Mouse (Mus musculus) adrenal gland, adult 18-20 months (tissue): ENCODE results near the gene Mtif3. TPM values are rescaled to one million over a fixed set of nuclear protein-coding genes. Genes with fewer than 3 reads are reported as not detected.
"Not testable (repeated sequence)": the region's sequence is repeated elsewhere in the genome, so short reads cannot be mapped to it uniquely, and the experiment has no call there.

ENCODE experiments used
- DNase-seq, 2 experiments: peaks; one replicate each; pipeline ENCODE4 v3.0.0; 2021 to 2022; ENCODE audit warnings: low spot score in 2 of 2
- total RNA-seq, 2 experiments: library from RNA; stranded (reverse); gene quantifications; 1 replicate in 1 of 2; 2 replicates in 1 of 2; pipeline ENCODE4 v1.2.3; 2021

Gene Mtif3
- total RNA-seq, 2 experiments from 2014 or later, result 23.5 to 31.9 TPM

DNA sequence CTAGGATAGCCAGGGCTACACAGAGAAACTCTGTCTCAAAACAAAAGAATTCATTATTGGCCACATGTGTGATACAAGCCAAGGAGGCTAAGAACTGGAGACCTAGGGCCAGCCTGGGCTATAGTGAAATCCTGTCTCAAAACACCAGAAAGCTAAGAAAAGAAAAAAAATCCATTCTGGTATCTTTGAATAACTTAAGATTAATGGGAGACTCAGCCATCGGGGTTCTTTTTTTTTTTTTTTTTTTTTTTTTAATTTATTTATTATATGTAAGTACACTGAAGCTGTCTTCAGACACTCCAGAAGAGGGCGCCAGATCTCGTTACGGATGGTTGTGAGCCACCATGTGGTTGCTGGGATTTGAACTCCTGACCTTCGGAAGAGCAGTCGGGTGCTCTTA is 46.2 kb downstream of the Mtif3 start:
- not testable (repeated sequence) for DNase-seq

DNA sequence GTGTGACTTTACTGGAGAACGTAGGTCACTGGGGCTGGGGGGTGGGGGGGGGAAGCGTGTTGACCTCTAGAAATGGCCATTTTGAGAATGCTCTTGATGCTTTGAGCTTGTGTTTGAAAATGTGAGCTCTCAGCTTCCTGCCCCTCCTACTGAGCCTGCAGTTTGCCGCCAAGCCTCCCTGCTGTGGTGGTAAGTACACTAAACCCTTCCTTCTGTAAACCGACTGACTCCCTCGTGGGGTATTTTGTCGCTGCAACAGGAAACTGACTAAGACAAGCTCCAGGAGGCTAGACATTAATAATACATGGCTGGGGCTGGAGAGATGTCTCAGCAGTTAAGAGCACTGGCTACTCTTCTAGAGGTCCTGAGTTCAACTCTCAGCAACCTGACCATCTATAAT is 46.8 kb downstream of the Mtif3 start:
- no peak for DNase-seq

DNA sequence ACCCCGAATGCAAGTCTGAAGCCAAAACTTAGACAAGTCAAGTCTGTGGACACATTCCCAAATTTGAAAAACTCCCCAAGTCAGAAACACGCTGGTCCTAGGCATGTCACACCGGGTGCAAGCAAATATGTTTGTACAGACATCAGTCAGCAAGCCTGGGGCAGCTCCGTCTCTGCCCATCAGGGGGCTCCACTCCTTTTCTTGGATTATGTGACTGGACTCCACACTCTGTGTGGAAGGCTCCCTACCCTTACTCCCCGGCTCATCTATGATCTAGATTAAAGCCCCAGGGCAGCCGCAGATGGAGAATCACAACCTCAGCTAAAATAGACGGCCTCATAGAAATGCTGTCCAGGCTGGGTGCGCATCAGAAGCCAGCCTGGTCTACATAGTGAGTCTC is 47.3 kb downstream of the Mtif3 start:
- no peak for DNase-seq

DNA sequence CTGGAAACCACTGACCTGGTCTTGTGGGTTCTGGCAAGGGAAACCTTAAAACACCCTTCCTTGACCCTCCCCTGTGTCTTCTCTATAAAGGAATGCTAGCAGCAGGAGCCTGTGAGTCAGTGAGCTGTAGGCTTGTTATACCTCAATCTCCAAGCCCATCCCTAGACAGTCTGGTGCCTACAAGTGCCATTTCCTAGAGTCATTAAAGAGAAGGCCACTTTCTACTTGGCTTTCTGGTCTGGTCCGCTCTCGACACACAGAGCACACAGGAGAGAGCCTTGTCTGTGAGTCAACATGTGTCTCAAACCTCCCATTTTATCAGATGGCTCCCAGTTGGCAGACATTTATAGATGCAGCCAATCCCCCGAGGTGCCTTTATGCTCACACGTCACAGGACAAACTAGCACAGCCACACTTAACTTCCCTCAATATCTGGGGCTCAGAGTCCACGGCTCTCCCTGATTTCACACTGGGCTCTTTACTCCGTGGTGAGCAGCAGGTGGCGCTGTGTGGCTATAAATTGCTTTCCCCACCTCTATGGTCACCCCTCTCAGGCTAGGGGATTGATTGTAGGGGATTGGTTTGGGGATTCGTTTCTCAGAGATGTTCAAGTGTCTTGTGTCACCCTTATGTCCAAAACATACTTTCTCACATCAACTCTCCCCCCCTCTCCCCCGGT is 49.4 kb downstream of the Mtif3 start:
- peak; percentile 62 to 69 for DNase-seq

DNA sequence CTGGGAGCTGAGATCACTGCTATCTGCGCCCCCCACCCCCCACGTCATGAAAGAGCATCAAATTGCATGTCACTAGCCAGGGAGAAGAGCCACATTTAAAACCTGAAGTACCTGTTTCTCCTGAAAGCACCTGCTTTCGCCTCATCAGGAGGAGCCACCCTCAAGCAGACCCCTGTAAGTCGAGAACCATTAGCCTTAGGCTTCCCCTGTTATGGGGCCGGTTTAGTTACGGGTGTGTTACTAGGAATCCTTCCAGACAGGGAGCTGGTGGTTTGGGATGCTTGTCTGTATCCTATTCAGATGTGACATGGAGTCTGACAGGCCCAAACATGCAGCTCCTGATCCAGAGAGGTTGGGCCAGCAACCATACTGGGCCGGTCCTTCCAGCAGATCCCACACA is 50.2 kb downstream of the Mtif3 start:
- no peak for DNase-seq

DNA sequence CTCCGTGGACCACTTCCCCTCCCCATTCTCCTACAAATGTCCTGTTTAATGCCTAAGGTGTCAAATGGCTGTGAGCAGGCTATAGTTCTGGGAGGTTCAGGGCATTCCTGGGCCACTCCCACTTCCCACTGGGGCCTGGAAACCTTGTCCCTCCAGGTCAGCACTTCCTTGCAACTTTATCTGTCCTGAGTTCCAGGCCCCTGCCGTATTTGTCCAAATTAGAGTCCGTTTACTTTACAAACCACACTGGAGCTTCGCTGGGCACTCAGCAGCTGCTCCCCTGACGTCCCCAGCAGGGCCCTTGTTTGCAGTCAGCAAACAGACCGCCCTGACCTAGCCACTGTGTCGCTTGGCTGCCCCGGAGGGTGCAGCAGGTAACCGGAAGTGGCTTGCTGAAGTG is 51.4 kb downstream of the Mtif3 start:
- no peak for DNase-seq

DNA sequence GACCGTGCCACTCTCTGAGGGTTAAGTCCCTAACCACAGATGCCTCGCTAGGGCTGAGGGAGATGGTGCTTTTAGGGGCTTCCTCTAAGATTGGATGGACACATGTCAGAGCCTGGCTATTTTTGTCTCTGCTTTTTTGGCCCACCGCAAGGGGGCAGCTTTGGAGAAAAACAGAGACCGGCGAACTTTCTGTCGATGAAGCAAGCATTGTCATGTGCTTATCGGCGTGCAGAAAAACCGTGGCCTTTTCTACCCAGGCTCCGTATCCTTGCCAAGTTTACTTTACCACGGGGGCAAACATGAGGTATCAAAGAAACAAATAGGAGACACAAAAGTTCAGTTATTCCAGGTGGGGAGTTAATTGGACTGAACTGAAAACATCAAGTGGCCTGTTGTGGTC is 55.0 kb downstream of the Mtif3 start:
- DNase-seq, result no peak

DNA sequence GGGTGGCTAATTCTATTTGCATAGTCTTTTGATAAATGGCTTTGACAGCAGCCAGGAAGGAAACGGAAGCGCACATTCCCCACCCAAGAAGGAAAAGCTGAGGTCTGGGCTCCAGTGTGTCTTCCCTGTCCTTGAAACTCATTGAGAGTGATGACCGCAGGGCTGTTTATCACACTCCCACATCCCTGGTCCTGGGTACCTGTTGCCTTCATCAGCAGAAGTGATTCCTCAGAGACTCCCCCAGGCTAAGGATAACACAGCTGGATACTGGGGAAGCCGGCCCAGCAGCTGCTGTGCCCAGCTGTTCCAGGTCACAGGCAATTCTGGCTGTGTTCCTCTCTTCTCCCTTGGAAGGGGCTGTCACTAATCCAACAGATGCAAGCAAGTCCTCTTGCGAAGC is 56.1 kb downstream of the Mtif3 start:
- DNase-seq, result no peak

DNA sequence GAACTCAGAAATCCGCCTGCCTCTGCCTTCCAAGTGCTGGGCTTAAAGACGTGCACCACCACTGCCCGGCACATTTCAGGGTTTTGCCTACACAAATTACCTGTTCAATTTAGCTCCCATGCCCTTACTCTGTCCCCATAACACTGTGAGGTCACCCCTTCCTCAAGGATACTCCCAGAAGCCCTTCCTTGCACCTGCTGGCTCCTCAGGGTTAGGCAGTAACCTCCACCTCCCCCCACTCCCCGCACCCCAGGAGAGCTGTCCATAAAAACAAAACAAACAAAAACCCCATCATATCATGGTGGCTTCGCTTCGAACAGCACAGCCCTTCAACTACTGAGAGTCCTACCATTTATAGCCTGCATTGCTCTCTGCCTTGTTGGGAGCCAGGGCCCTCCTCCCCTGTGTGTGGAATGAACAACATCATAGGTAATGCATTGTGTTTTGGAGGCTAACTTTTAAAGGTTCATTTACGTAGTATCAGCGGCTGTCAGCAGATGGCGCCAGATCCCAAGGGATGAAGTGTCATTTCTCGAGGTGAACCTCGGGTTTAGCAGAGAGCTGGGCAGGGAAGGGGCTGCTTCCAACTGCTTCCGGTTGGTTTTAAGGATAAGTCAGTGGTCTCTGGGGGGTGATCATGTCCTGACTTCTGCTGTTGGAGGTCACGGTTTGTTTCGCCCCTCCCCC is 58.0 kb downstream of the Mtif3 start:
- peak; percentile 77 to 86 for DNase-seq

DNA sequence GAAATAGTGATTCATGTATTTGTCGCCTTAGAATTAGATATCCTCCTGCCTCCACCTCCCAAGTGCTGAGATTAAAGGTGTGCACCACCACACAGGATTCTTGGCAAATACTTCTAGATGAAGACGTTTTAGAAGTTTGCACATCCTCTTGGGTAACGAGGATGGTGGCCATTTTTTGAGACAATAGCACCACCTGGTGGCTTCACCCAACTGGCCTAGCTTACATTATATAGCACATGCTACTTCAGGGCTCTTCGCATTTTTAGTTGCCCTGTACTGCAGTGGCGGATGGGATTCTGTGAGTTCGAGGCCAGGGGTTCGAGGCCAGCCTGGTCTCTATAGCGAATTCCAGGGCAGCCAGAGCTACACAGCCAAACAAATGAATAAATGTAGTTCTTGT is 59.2 kb downstream of the Mtif3 start:
- peak; percentile 68 to 74 for DNase-seq

Other genes starting within 250 kb of the Mtif3 start
- 10 to 100 TPM; 28.5 to 30.9 TPM for gene Usp12, start 168.8 kb downstream of the Mtif3 start, total RNA-seq
- 100 to 1,000 TPM; 289 to 315 TPM for gene Rpl21, start 130.9 kb downstream of the Mtif3 start, total RNA-seq
- gene Rasl11a, start 118.7 kb downstream of the Mtif3 start, total RNA-seq, result 10 to 100 TPM in 1 of 2 experiments, 1 to 10 TPM in 1; 7.0 to 11.1 TPM
- 10 to 100 TPM; 21.6 to 30.5 TPM for gene Gtf3a, start 15.1 kb downstream of the Mtif3 start, total RNA-seq
- 10 to 100 TPM; 10.2 to 11.5 TPM for gene Lnx2, start 112.8 kb upstream of the Mtif3 start, total RNA-seq
- gene Polr1d, start 113.2 kb upstream of the Mtif3 start, total RNA-seq, result 100 to 1,000 TPM; 128 to 132 TPM
- not detected for gene Gsx1, start 224.9 kb upstream of the Mtif3 start, total RNA-seq